Mouse (Mus musculus): Measurements from ENCODE around the gene Cs.
"Not testable (repeated sequence)": the region's sequence is repeated elsewhere in the genome, so short reads cannot be mapped to it uniquely, and the experiment has no call there.

Cs gene

DNA sequence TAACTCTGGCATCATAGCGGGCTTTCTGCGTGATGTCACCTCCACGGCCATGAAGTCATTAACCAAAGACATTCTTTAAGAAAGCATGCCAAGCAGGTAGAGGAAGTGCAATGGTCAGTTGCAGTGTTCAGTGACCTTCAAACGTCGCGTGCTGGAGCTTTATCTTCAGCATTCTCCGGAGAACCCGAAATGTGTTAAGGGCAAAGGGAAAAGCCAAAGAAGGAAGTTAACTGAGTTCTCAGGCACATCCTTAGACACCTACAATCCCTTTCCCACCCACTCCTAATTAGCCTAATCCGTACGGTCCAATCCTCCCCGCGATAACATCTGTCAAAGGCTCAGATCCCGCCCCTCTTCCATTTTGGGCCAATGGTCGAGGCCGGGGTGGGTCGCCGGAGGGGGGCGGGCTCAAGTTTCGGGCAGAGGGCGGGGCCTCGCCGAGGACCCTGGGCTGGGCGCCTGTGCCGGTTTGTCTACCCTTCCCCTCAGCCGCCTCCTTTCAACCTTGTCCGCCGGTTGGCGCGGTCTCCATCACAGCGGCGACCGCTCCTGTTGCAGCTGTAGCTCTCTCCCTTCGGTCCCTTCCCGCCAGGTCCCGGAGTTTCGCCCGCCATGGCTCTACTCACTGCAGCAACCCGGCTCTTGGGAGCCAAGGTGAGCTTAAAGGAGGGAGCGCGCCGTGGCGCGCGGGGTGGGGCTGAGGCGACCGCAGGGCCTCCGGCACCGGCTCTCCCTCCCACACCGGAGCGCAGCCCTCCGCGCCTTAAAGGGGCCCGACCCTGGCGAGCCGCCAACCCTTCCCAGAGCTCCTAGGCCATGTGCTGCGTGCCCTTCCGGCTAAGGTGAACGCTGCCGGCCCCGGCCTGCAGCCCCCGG, at the start of gene Cs:
TSS of gene Cs (plus strand) at position 429 of the 876 bp plus-strand sequence.
- DNase-seq (ENCODE audit: low read depth, low spot score) = peak; percentile 99

DNA sequence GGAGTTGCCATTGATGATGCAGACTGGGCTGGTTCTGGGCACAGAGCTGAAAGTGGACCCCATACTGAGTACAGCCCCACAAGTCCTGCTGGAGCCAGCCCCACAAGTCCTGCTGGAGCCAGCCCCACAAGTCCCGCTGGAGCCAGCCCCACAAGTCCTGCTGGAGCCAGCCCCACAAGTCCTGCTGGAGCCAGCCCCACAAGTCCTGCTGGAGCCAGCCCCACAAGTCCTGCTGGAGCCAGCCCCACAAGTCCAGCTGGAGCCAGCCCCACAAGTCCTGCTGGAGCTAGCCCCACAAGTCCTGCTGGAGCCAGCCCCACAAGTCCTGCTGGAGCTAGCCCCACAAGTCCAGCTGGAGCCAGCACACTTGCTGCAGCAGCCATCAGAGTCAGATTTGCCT, 46.9 kb upstream of the Cs start:
- not testable (repeated sequence) for DNase-seq (ENCODE audit: low read depth, low spot score)

DNA sequence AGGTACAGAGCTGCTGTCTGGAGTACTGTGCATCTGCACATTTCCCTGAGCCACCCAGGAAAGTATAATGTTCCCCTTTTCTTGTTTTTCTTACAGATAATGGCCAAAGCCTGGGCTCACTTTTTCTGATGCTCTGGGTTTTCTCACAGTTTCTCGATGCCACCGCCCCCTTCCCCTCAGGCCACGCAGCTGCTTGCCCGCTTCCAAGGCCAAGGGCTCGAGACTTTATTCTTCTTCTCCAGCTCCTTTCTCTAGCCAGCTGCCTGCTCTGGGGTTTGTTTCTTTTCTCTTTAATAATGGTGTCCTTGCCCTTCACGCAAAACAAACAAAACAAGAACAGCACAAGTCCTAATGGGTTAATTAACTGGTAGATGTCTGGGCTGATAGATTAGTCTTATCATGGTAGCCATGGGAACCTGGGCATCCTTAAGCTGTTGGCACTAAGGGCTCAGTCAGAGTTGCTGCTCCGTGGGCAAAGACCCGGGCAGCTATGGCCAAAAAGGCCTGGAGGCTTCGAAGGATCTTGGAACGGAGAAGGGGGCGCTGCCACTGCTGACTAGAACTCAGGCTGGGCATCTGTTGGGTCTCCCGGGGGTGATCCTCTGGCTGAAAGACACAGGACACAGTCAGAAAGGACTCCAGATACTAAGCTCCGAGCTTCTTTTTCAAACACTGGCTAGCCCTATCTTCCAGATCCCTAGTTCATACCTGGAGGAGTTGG, 41.0 kb upstream of the Cs start:
- no peak for DNase-seq (ENCODE audit: low read depth, low spot score)

DNA sequence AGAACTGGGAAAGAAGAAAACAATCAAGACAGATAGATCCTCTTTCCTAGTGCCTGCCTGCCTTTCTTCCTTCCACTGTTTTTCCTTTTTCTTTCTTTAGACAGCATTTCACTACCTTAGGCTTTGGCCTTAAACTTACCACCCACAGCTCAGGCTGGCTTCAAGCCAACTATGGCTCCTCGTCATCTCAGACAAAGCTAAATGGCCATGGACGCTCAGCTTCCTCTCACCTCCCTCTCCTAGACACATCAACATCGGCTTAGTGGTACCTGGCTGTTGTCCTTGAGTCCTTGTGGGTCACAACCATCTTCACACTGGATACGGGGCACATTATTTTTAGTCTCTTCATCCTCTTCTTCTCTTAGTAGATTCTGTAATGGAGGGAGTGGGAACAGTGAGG, 40.3 kb upstream of the Cs start:
- DNase-seq (ENCODE audit: low read depth, low spot score) = no peak

DNA sequence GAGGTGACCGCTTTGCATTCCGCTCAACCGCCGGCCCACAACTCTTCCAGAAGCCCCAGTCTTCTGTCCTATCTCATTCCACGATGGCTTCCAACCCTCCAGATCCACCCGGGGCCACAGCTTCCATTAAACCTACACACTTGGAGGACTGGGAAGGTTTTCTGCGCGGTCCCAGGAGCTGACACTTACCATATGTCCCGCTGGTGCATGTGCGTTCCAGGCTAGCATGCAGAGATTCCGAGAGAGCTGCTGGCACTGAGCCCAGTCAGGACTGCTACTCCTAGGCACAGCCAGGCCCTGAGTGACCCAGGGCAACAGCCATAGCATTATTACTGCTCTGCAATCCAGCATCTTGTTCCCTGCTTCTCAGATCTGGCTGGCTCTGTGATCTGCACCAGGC, 39.9 kb upstream of the Cs start:
- peak; percentile 45 for DNase-seq (ENCODE audit: low read depth, low spot score)

DNA sequence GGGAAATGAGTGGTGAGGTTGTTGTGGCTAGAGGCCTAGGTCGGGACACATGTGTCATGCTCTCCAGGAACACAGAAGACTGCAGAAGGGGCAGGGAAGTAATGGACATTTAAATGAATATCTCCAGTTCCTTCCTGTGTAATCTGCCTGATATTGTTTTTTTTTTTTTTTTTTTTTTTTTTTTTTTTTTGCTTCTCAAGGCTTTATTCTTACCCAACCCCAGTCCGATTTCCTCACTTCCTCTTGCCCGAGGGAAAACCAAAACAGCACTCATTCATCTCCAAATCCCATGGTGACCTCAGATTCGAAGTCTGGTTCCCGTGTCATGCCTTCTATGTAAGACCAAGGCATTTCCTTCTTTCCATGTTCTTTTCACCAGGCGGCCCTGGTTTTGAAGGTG, 39.3 kb upstream of the Cs start:
- no peak for DNase-seq (ENCODE audit: low read depth, low spot score)

DNA sequence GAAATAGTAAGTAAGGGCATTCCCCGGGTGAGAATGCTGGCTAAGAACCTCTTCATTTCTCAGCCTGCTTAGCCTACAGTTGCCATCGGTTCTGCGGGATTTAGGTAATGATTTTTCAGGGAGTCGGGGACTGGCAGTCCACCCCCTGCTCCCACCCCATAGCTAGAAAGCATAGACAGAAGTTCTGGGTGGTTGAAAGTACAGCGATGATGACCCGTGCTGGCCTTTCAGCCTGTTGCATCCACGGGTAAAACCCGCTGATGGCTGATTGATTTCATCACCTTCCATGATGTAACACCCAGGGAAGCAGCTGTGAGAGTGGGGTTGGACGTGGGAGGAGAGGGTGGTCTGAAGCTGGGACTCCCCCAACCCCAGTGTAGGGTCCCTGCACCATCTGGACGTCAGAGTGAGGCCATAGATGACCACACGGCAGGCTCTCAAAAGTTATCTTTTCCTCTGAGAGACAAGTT, 38.8 kb upstream of the Cs start, which contains the start of gene Il23a:
TSS of gene Il23a (minus strand) at position 51 of the 470 bp plus-strand sequence.
- no peak for DNase-seq (ENCODE audit: low read depth, low spot score)

DNA sequence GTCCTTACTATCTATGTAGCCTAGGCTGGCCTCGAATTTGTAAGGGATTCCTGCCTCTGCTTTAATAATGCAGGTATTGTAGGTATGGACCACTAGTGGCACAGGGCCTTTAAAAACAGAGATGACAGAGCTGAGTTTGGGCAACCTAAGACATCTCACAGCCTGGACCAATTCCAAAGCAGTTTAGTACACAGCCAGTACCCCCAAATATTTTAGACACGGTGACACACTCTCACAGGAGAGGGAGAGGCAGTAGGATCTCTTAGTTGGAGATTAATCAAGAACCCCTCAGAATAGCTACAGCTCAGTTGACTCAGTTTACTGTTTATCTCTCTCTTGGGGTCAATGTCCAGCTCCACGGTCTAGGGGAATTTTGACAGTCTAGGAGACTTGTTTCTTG, 35.2 kb upstream of the Cs start:
- no peak for DNase-seq (ENCODE audit: low read depth, low spot score)

DNA sequence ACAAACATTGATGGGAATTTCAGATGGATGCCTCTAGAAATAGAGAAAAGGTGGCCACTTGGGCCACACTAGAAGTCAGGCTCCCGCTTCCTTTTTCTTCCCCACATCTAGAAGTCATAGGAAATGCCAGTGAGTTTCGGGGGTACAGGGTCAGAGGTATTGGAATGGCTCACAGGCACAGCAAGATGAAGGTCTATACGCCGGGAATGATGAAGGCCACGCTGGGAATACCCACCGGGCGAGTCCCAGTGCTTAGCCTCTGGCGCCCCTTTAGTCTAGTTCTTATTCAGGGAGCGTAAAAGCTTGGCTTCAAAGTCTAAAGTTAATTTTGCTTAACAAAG, 34.8 kb upstream of the Cs start:
- DNase-seq (ENCODE audit: low read depth, low spot score) = no peak

DNA sequence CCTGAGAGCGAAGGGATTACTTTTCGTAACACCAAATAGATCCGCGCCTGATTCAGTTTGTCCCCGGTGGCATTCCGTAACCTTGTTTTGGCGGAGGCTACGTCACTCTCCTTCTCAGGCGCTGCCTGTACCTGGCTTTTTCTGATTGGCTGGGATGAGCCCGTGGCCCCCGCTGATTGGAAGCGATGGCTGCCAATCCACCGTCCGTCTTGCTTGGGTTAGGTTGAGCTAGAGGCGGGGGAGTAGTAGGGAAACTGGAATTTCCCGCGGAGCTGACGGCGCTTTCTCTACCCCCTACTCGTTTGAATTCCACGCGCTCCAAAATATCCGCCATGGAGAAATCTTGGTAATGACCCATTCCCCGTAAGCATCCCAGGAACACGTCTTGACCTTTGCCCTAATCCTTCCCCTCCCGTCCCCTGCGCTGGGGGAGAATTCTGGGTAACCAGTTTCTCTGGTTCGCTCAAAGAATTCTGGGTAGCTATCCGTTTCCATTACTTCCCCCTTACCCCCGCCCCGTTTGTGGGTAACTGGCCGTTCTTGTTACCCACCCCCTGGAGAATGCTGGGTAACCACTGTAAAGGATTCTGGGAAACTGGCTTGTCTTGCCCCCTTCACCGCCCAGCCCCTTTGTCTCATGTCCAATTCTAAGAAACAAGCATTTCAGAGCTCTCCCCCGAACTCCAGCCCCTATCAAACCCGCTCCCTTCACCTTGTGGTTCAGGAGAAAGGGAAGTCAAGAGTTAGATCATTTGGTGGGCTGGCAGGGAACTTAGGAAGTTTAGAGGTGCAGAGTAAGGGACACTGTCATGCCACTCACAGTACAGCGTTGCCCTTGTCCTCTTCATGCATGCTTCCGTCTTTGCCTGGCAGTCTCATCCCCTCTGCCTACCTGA, 34.2 kb upstream of the Cs start, which contains the start of gene Pan2:
TSS of gene Pan2 (plus strand) at position 210 of the 896 bp plus-strand sequence.
- DNase-seq (ENCODE audit: low read depth, low spot score) = peak; percentile 100

DNA sequence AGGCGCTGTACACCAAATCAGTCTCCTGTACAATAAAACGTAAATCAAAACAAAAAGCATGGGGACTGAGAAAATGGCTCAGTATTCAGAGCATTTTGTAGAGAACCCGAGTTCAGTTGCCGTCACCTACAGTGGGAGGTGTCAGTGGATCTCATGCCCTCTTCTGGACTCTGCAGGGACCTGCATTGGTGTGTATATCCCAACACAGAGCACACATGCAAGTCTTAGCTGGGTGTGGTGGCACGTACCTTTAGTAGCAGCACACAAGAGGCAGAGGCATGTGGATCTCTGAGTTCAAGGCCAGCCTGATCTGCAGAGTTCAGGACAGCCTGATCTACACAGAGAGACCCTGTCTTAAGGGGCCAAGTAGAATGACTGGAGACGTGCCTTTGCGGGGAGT, 27.9 kb upstream of the Cs start:
- DNase-seq (ENCODE audit: low read depth, low spot score) = peak; percentile 36

DNA sequence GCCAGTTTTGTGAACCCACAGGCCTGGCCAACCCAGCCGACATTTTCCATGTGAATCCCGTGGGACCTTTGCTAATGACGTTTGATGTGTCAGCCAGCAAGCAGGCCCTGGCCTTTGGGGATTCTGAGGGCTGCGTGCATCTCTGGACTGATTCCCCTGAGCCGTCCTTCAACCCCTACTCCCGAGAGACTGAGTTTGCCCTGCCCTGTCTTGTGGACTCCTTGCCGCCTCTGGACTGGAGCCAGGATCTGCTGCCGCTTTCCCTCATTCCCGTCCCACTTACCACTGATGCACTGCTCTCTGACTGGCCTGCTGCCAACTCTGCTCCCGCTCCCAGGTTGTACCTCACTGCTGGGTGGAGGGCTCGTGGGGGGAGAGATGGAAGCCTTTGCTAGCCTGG, 27.4 kb upstream of the Cs start:
- DNase-seq (ENCODE audit: low read depth, low spot score) = no peak

DNA sequence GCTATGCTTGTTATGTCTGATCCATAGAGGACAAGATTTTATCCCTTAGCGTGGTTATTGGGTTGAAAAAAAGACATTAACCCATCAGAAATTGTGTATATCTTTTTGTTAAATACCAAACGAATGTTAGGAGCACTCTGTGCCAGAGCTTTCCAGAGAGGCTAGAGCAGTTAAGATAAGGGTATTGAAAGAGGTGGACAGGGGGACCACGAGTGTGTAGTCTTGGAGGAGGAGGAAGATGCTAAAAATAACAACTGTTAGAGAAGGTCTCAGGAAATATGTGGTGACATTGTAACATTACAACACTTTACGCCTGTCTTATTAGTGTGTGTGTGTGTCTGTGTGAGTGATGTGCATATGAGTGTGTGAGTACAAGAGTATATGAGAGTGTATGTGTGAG, 26.6 kb upstream of the Cs start:
- DNase-seq (ENCODE audit: low read depth, low spot score) = no peak

DNA sequence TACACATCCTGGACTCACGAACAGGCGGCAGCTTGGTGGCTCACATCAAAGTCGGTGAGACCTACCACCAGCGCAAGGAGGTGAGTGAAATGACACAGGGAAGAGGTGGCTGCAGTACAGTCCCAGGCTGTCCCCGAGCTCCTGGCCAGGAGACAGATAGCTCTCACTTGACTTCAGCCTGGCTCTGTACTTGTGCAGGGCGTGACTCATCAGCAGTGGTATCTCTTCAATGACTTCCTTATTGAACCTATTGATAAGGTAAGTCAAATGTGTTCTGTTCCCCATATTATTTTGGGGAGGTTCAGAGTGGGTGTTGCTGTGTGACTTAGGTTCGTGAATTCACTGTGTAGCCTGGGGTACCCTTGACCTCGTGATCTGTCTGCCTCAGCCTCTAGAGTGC, 22.0 kb upstream of the Cs start:
- DNase-seq (ENCODE audit: low read depth, low spot score) = no peak

DNA sequence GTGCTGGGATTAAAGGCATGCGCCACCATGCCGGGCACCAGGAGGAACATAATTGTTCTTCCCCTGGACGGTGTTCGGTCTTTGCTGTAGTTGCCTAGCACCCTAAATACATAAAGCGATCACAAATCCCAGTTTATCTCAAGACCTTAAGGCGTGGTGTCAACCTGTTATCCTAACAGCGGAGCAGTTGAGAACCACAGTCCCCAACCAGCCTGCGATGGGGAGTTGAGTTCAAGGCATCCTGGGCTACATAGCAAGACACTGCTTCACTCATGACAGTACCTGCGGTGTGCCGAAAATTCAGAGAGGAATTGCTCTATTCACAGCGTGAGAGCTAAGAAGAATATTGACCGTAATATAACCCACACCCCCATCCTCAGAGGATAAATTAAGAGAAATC, 15.9 kb upstream of the Cs start:
- no peak for DNase-seq (ENCODE audit: low read depth, low spot score)

DNA sequence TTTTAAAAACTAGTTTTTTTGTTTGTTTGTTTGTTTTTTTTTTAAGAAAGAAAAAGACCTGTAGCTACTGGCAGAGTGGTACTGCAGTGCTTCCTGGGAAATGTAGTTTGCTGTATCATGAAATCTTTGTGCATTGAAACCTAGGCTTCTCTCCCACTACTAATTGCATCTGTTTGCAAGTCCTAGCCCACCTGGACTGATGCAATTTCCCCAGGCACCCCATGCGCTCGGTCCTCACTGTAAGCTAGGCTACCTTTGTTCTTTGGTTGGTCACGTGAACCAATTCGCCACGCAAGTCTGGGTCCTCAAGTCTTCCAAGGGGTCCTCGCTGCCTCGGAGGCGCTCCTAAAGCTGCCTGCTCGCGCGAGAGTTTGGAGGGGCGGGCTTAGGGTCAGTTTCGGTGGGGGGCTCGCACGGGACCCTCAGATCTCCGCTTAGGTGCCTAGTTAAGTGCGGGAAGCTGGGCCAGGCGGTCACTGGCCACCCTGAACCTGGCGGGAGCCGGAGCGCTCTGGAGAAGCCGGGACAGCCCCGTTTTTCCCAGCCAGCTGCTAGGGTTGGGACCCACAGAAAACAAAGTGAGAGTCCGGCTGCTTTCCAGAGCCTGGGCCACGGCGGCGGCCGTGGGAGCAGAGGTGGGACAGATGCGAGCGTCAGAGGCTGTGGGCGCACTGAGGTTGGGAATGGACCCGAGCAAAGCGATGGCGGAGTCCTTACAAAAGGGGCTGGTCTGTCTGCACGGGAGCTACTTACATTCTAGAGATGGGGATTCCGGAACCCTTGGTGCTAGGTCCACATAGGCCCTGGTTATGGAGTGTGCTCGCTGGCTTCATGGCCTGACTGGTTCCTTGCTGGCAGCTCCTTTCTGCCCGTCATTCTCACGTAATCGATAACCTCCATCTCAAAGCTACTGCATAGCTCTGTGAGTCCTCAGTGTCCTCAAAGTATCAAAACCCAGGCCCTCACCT, 15.1 kb upstream of the Cs start, which contains the start of gene Cnpy2:
TSS of gene Cnpy2 (plus strand) at position 319 of the 968 bp plus-strand sequence.
- peak; percentile 97 for DNase-seq (ENCODE audit: low read depth, low spot score)

DNA sequence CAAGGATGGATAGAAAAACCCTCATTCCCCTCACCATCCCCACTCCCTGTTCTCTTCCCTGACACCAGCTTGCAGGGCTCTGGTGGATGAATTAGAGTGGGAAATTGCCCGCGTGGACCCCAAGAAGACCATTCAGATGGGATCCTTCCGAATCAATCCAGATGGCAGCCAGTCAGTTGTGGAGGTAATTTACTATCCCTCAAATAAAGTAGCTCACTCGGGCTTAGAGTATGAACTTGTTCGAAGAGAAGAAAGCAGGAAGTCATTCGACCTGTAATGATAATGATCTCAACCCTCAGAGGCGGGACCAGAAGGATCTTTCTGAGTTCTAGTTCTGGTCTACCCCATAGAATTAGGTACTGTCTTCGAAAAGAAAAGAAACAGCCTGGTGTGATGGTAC, 14.0 kb upstream of the Cs start:
- no peak for DNase-seq (ENCODE audit: low read depth, low spot score)

DNA sequence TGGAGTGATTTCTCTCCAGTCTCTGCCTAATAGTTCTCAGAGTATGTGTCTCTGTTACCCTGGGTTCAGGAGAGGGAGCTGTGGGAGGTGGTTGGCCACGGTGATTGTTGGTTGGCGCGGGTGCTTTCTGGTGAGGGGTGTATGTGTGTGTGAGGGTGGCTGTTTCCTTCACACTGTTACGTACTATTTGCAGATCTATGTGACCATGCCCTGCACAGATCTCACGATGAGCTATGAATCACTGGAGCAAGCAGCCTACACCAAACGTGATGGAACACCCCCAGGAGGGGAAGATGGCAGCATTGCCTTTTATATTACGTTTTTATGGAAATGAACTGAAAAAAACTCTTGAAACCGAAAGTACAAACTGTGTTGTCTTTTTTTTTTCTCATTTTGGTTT, 10.7 kb upstream of the Cs start:
- no peak for DNase-seq (ENCODE audit: low read depth, low spot score)

DNA sequence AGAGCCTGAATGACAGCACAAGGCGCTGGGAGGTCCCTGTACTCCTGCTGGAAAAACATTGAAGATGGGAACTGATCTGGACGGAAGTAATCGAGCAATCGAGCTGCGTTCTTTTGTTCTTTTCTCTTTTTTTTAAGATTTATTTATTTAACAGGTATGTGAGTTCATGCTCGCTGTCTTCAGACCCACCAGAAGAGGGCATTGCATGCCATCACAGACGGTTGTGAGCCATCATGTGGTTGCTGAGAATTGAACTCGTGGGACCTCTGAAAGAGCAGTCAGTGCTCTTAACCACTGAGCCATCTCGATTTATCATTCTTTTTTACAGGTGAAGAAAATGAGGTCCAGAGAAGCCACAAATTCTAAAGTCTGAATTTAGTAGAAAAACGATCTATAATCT, 9.9 kb upstream of the Cs start:
- peak; percentile 57 for DNase-seq (ENCODE audit: low read depth, low spot score)

All from ZHBTc4 (cell line).